Mouse (Mus musculus): Measurements from ENCODE around the gene Il22ra1. TPM values are rescaled to one million over a fixed set of nuclear protein-coding genes. Genes with fewer than 3 reads are reported as not detected.
A peak's percentile ranks its signal among the peaks of the same experiment; 100 is the strongest.

Il22ra1 gene
- polyA plus RNA-seq, 1 experiment from 2014 or later = not detected

GRCm38 (mm10) chr4:135739672-135740071 is 11.7 kb downstream of the Il22ra1 start:
- Histone ChIP-seq H3K36me3 (ENCODE audit: control insufficient read depth, insufficient read depth, low read length) (no peaks in the 10 kb centered on the region), H3K27ac (ENCODE audit: low read depth, low read length) (no peak overlapping the region), H3K27me3 (ENCODE audit: control insufficient read depth, insufficient read depth, low read length) (no peaks in the 10 kb centered on the region), H3K4me2 (ENCODE audit: low read depth) (no peak overlapping the region), H3K4me1 (ENCODE audit: control insufficient read depth, insufficient read depth, low read length) (no peaks in the 10 kb centered on the region), H3K9ac (ENCODE audit: low read length) (no peak overlapping the region), H3K9me3 (ENCODE audit: control insufficient read depth, low read length) (no peaks in the 10 kb centered on the region), H3K4me3 (ENCODE audit: low read depth, low read length) (no peak overlapping the region)
- DNase-seq (ENCODE audit: low spot score) (no peak), ATAC-seq (ENCODE audit: insufficient read depth, low FRiP score, low TSS enrichment) (no peak)
- 92% methylated on average over 14 of the region's 14 CpGs for WGBS

- no peak overlapping the region for H3K4me2 ChIP-seq (ENCODE audit: low read depth)
- WGBS = 42% methylated on average over 6 of the region's 6 CpGs
- no peak overlapping the region for H3K4me3 ChIP-seq (ENCODE audit: low read depth, low read length)
- H3K27ac ChIP-seq (ENCODE audit: low read depth, low read length) = no peak overlapping the region
- H3K27me3 ChIP-seq (ENCODE audit: control insufficient read depth, insufficient read depth, low read length) = no peaks in the 10 kb centered on the region
- DNase-seq (ENCODE audit: low spot score) (no peak), ATAC-seq (ENCODE audit: insufficient read depth, low FRiP score, low TSS enrichment) (no peak)
- no peaks in the 10 kb centered on the region for H3K36me3 ChIP-seq (ENCODE audit: control insufficient read depth, insufficient read depth, low read length)
- no peaks in the 10 kb centered on the region for H3K9me3 ChIP-seq (ENCODE audit: control insufficient read depth, low read length)
- H3K4me1 ChIP-seq (ENCODE audit: control insufficient read depth, insufficient read depth, low read length) = no peaks in the 10 kb centered on the region
- H3K9ac ChIP-seq (ENCODE audit: low read length) = no peak overlapping the region
Observed at GRCm38 (mm10) chr4:135743520-135743919, 15.5 kb downstream of the Il22ra1 start.

- ATAC-seq (ENCODE audit: insufficient read depth, low FRiP score, low TSS enrichment) (no peak), DNase-seq (ENCODE audit: low spot score) (no peak)
- no peak overlapping the region for H3K9ac ChIP-seq (ENCODE audit: low read length)
- no peaks in the 10 kb centered on the region for H3K36me3 ChIP-seq (ENCODE audit: control insufficient read depth, insufficient read depth, low read length)
- no peak overlapping the region for H3K4me2 ChIP-seq (ENCODE audit: low read depth)
- H3K27ac ChIP-seq (ENCODE audit: low read depth, low read length) = no peak overlapping the region
- WGBS = 62% methylated on average over 16 of the region's 16 CpGs
- H3K9me3 ChIP-seq (ENCODE audit: control insufficient read depth, low read length) = no peaks in the 10 kb centered on the region
- H3K27me3 ChIP-seq (ENCODE audit: control insufficient read depth, insufficient read depth, low read length) = no peaks in the 10 kb centered on the region
- no peak overlapping the region for H3K4me3 ChIP-seq (ENCODE audit: low read depth, low read length)
- H3K4me1 ChIP-seq (ENCODE audit: control insufficient read depth, insufficient read depth, low read length) = no peaks in the 10 kb centered on the region
Observed at GRCm38 (mm10) chr4:135744726-135745448, 16.9 kb downstream of the Il22ra1 start.

- H3K27ac ChIP-seq (ENCODE audit: low read depth, low read length) = no peak overlapping the region
- H3K36me3 ChIP-seq (ENCODE audit: control insufficient read depth, insufficient read depth, low read length) = no peaks in the 10 kb centered on the region
- no peak overlapping the region for H3K4me3 ChIP-seq (ENCODE audit: low read depth, low read length)
- no peaks in the 10 kb centered on the region for H3K9me3 ChIP-seq (ENCODE audit: control insufficient read depth, low read length)
- ATAC-seq (ENCODE audit: insufficient read depth, low FRiP score, low TSS enrichment) = no peak
- DNase-seq (ENCODE audit: low spot score) = no peak
- no peaks in the 10 kb centered on the region for H3K4me1 ChIP-seq (ENCODE audit: control insufficient read depth, insufficient read depth, low read length)
- no peaks in the 10 kb centered on the region for H3K27me3 ChIP-seq (ENCODE audit: control insufficient read depth, insufficient read depth, low read length)
- H3K9ac ChIP-seq (ENCODE audit: low read length) = no peak overlapping the region
- H3K4me2 ChIP-seq (ENCODE audit: low read depth) = no peak overlapping the region
- WGBS = 84% methylated on average over 10 of the region's 10 CpGs
Observed at GRCm38 (mm10) chr4:135745613-135746012, 17.6 kb downstream of the Il22ra1 start.

- whole genome bisulfite sequencing = 72% methylated on average over 8 of the region's 8 CpGs
- no peak for ATAC-seq (ENCODE audit: insufficient read depth, low FRiP score, low TSS enrichment)
- Histone ChIP-seq H3K9me3 (ENCODE audit: control insufficient read depth, low read length) (no peaks in the 10 kb centered on the region), H3K9ac (ENCODE audit: low read length) (no peak overlapping the region), H3K27me3 (ENCODE audit: control insufficient read depth, insufficient read depth, low read length) (no peaks in the 10 kb centered on the region), H3K4me3 (ENCODE audit: low read depth, low read length) (no peak overlapping the region), H3K27ac (ENCODE audit: low read depth, low read length) (no peak overlapping the region), H3K4me1 (ENCODE audit: control insufficient read depth, insufficient read depth, low read length) (no peaks in the 10 kb centered on the region), H3K4me2 (ENCODE audit: low read depth) (no peak overlapping the region), H3K36me3 (ENCODE audit: control insufficient read depth, insufficient read depth, low read length) (no peaks in the 10 kb centered on the region)
- no peak for DNase-seq (ENCODE audit: low spot score)
Observed at GRCm38 (mm10) chr4:135750896-135751295, 22.9 kb downstream of the Il22ra1 start.

GRCm38 (mm10) chr4:135752106-135752778 is 24.3 kb downstream of the Il22ra1 start:
- 78% methylated on average over 7 of the region's 7 CpGs for WGBS
- no peak for ATAC-seq (ENCODE audit: insufficient read depth, low FRiP score, low TSS enrichment)
- Histone ChIP-seq H3K36me3 (ENCODE audit: control insufficient read depth, insufficient read depth, low read length) (no peaks in the 10 kb centered on the region), H3K9me3 (ENCODE audit: control insufficient read depth, low read length) (no peaks in the 10 kb centered on the region), H3K4me3 (ENCODE audit: low read depth, low read length) (no peak overlapping the region), H3K27me3 (ENCODE audit: control insufficient read depth, insufficient read depth, low read length) (no peaks in the 10 kb centered on the region), H3K9ac (ENCODE audit: low read length) (no peak overlapping the region), H3K27ac (ENCODE audit: low read depth, low read length) (no peak overlapping the region), H3K4me1 (ENCODE audit: control insufficient read depth, insufficient read depth, low read length) (no peaks in the 10 kb centered on the region), H3K4me2 (ENCODE audit: low read depth) (no peak overlapping the region)
- DNase-seq (ENCODE audit: low spot score) = no peak

GRCm38 (mm10) chr4:135752779-135753164 is 24.8 kb downstream of the Il22ra1 start:
- Histone ChIP-seq H3K27ac (ENCODE audit: low read depth, low read length) (no peak overlapping the region), H3K27me3 (ENCODE audit: control insufficient read depth, insufficient read depth, low read length) (no peaks in the 10 kb centered on the region), H3K36me3 (ENCODE audit: control insufficient read depth, insufficient read depth, low read length) (no peaks in the 10 kb centered on the region), H3K4me2 (ENCODE audit: low read depth) (no peak overlapping the region), H3K9ac (ENCODE audit: low read length) (no peak overlapping the region), H3K4me1 (ENCODE audit: control insufficient read depth, insufficient read depth, low read length) (no peaks in the 10 kb centered on the region), H3K4me3 (ENCODE audit: low read depth, low read length) (no peak overlapping the region), H3K9me3 (ENCODE audit: control insufficient read depth, low read length) (no peaks in the 10 kb centered on the region)
- no peak for DNase-seq (ENCODE audit: low spot score)
- 49% methylated on average over 8 of the region's 8 CpGs for WGBS
- no peak for ATAC-seq (ENCODE audit: insufficient read depth, low FRiP score, low TSS enrichment)

- no peak overlapping the region for H3K9ac ChIP-seq (ENCODE audit: low read length)
- H3K4me3 ChIP-seq (ENCODE audit: low read depth, low read length) = no peak overlapping the region
- 36% methylated on average over 4 of the region's 4 CpGs for WGBS
- no peaks in the 10 kb centered on the region for H3K9me3 ChIP-seq (ENCODE audit: control insufficient read depth, low read length)
- no peaks in the 10 kb centered on the region for H3K36me3 ChIP-seq (ENCODE audit: control insufficient read depth, insufficient read depth, low read length)
- no peak overlapping the region for H3K4me2 ChIP-seq (ENCODE audit: low read depth)
- ATAC-seq (ENCODE audit: insufficient read depth, low FRiP score, low TSS enrichment) = no peak
- H3K4me1 ChIP-seq (ENCODE audit: control insufficient read depth, insufficient read depth, low read length) = peaks cover 5% of the 10 kb centered on the region; the same call in 1 of the 2 replicates
- no peaks in the 10 kb centered on the region for H3K27me3 ChIP-seq (ENCODE audit: control insufficient read depth, insufficient read depth, low read length)
- H3K27ac ChIP-seq (ENCODE audit: low read depth, low read length) = no peak overlapping the region
- peak; percentile 30 for DNase-seq (ENCODE audit: low spot score)
Observed at GRCm38 (mm10) chr4:135758331-135758730, 30.4 kb downstream of the Il22ra1 start.

GRCm38 (mm10) chr4:135758825-135759224 is 30.9 kb downstream of the Il22ra1 start:
- H3K9me3 ChIP-seq (ENCODE audit: control insufficient read depth, low read length) = no peaks in the 10 kb centered on the region
- H3K27me3 ChIP-seq (ENCODE audit: control insufficient read depth, insufficient read depth, low read length) = no peaks in the 10 kb centered on the region
- ATAC-seq (ENCODE audit: insufficient read depth, low FRiP score, low TSS enrichment) (no peak), DNase-seq (ENCODE audit: low spot score) (no peak)
- H3K4me3 ChIP-seq (ENCODE audit: low read depth, low read length) = no peak overlapping the region
- peaks cover 5% of the 10 kb centered on the region; the same call in 1 of the 2 replicates for H3K4me1 ChIP-seq (ENCODE audit: control insufficient read depth, insufficient read depth, low read length)
- 58% methylated on average over 6 of the region's 6 CpGs for WGBS
- no peak overlapping the region for H3K27ac ChIP-seq (ENCODE audit: low read depth, low read length)
- no peaks in the 10 kb centered on the region for H3K36me3 ChIP-seq (ENCODE audit: control insufficient read depth, insufficient read depth, low read length)
- no peak overlapping the region for H3K9ac ChIP-seq (ENCODE audit: low read length)
- H3K4me2 ChIP-seq (ENCODE audit: low read depth) = no peak overlapping the region

All from neural tube, embryonic 11.5 days (tissue).